Mouse (Mus musculus) A20 (cell line): Measurements from ENCODE around the gene Uggt2.
A peak's percentile ranks its signal among the peaks of the same experiment; 100 is the strongest.

Experiments used
- DNase-seq: peaks from one replicate; pipeline ENCODE4 v3.0.0-alpha.2; 2011; ENCODE audit warnings: low read depth, low spot score

The Uggt2 gene

DNA sequence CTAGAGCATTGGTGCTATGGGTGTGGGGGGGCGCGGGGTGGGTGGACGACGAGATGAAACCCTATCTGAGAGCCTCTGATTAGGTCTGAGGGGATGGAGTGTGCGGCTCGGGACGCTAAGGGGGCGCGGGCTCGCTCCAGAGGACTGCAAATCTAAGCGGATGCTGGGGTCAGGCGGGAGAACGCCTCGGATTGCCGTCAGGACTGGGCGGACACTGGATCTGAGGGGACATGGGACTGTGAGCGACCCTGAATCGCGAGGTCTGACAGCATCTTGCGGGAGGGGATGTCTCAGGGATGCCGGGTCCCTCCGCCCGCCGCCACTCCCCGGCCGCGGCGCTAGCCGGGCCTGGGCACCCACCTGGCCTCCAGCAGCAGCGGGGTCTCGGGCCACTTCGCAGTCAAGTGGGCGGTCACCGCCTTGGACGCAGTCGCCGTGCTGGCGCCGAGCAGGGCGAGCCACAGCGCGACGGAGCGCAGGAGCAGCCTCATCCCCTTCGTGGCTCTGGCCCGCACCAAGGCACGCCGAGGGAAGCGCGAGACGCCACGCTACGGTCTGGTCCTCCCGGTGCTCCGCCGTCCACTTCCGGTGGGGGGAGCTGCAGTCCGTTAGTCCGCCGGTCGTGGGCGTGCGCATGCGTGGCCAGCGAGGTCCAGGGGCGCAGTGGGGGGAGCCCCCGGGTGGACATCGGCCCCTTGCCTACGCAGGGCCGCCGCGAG, at the start of gene Uggt2:
Gene Uggt2, minus strand, starts transcription at position 580 of the 719 bp plus-strand sequence.
- no peak for DNase-seq

DNA sequence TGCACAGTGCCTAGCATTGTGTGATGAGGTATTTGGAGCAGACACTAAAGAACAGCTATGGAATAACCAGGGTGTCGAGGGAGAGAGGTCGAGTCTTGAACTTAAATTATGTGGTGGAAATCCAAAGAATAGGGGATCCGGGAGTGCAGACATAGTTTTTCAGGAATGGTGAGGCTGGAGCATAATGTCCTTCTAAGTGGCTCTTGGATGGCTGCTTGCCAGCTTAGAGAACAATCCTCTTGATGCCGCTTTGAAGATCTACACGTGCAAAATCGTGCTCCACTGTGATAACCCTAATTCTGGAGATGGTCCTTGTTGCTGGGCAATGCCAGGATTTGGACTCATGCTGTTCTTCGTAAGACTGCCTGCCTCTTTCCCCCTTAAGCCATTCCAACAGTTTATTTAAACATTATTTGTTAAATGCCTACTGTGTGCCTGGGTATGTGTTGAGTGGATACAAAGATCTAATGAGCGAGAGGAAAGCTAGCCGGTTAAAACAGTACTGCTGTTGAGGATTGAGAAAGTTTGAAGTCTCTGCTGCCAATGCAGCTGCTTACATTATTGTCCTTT, 40.2 kb upstream of the Uggt2 start:
- no peak for DNase-seq

DNA sequence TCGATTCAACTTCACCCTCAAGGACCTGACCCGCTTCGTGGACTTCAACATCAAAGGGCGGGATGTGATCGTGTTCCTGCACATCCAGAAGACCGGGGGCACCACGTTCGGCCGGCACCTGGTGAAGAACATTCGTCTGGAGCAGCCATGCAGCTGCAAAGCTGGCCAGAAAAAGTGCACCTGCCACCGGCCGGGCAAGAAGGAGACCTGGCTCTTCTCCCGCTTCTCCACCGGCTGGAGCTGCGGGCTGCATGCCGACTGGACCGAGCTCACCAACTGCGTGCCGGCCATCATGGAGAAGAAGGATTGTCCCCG, 39.5 kb upstream of the Uggt2 start:
- no peak for DNase-seq

DNA sequence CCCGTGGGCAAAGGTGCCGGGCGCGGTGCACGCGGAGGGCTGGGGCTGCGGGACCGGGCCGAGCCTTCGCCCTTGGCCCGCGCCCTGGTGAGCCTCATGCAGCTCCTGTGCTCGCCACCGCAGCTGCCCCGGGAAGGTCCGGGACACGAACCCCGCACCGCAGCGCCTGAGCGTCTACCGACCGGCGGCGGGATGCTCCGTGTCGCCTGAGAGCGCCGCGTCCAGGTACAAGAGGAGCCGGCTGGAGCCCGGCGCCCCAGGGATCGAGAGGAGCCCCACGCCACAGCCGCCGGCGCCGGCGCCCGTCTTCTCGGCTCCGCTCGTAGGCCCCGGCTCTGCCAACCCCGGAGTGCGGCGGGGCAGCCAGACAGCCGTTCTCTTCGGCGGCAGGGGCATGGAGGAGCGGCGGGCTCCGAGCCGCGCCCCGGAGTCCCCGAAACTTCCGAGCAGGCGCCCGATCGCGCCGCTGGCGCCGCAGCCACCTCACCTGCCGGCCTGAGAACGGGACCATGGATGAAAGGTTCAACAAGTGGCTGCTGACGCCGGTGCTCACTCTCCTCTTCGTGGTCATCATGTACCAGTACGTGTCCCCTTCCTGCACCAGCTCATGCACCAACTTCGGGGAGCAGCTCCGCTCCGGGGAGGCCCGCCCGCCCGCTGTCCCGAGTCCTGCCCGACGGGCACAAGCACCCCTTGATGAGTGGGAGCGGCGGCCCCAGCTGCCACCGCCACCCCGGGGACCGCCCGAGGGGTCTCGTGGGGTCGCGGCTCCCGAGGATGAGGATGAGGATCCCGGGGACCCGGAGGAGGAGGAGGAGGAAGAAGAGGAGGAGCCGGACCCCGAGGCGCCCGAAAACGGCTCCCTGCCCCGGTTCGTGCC, 38.9 kb upstream of the Uggt2 start, which contains the start of gene Hs6st3:
Gene Hs6st3, plus strand, starts transcription at position 436 of the 880 bp plus-strand sequence.
- DNase-seq: no peak

DNA sequence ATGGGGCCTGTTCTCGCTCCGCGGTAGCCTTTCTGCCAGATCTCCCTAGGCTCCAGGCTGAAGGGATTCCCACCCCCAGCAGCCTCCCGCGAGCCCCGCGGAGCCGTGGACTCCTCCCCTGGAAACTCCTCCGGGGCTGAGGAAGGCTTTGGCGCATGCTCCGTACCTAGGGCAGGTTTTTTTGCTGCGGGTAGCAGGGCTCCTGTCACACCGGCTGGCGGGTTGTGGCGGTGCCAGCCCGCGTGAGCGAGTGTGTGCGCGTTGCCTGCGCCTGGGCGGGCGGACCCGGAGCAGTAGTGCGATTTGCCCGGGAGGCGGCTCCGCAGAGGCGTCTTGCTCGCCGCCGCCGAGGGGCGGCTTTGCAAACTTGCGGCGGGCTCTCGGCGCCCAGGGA, 38.3 kb upstream of the Uggt2 start:
- no peak for DNase-seq

DNA sequence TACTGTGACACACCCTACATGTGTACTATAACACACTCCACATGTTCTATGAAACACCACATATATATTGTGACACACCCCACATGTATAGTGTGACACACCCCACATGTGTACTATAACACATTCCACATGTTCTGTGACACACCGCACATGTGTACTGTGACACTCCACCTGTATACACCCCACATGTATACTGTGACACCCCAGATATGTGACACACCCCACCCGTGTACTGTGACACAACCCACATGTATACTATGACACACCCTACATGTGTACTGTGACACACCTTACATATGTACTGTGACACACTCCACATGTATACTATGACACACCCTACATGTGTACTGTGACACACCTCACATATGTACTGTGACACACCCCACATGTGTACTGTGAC, 28.1 kb upstream of the Uggt2 start:
- no peak for DNase-seq

DNA sequence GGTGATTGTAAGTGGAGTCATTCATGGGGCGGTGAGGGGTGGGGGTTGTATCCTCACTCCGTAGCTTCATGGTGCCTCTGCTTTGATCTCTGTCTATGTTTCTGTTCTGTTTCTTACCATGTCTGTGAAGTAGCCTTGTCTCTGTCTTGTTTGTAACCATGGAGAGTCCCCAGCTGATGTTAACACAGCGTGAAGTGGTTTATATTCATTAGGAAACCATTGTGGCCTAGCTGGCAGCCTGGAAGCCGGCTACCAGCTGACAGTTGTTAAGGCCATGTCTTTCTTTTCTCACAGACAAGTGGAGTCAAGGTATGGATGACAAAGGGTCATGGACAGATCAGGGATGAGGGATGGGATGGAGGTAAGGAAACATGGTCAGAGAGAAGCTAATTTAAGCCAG, 26.6 kb upstream of the Uggt2 start:
- DNase-seq: no peak

DNA sequence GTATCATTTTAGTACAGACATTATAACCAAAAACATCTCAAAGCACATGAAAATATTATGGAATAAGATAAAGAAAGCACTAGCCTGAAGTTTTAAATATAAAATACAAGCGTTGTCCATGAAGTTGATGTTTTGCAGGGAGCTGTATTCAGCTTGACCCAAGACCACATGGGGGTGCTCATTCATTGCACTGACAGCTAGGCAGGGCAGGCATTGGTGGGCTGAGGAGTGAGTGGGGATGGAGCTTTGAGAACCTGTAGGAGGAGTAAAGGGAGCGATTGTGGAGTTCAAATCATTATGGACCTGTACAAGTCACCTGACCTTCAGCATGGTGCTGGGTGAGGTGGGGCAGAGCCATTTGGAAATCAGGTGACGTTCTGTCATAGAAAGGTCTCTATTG, 24.8 kb upstream of the Uggt2 start:
- DNase-seq: no peak

DNA sequence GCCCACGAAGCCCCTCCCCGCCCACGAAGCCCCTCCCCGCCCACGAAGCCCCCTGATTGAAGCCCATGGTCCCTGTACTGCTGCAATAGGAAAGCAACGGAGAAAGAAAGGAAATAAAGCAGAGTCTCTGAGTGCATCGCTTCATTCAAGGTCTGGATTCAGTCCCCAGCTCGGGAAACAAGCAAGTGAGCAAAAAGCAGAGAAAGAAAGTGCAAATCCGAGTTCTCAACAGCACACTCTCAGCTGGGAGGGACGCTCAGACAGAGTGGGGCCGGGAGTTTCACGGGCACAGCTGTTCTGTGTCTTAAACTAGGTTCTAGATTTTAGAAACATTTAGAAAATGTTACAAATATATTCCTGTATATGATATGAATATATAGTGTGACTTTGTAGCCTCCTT, 24.4 kb upstream of the Uggt2 start:
- DNase-seq: no peak

DNA sequence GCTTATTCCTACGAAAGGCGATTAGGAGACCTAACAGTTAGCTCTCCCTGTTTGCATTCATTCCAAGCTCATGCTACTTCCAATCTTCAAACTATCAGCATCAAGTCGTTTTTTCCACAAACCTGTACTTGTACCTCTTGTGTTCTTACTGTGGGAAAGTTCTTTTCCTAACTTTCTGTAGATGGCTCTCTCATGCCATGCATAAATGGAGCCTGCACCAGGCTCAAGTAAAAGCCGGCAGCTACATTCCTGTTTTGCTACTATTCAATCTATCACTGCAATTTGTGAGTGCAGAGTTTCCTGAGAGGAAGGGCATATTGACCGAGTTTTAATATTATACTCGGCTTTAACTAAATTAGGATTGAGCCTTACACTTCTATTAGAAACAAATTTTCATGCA, 13.3 kb upstream of the Uggt2 start:
- DNase-seq: no peak

- no peak for DNase-seq
These were observed 10.6 kb upstream of the Uggt2 start for GRCm38 (mm10) chr14:119109776-119110218.

- no peak for DNase-seq
These were observed 9.6 kb upstream of the Uggt2 start for GRCm38 (mm10) chr14:119108776-119109301.

DNA sequence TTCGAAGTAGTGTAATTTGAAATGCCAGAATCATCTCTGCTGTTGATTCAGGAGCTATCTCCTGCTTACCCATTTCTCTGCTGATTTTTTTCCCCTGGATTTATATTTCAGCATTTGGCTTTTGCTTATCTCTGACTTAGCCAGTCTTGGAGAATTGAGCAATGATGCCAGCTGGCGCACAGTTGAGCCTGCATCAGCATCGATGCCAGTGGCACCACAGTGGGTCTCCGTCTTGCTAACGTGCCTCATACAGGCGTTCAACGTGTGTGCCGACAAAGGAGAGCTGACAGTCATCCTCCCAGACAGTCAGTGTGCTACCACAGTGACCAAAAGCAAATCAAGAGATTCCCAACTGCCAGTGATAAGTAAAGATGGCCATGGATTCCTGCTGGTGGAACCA, 8.4 kb upstream of the Uggt2 start:
- DNase-seq: no peak

DNA sequence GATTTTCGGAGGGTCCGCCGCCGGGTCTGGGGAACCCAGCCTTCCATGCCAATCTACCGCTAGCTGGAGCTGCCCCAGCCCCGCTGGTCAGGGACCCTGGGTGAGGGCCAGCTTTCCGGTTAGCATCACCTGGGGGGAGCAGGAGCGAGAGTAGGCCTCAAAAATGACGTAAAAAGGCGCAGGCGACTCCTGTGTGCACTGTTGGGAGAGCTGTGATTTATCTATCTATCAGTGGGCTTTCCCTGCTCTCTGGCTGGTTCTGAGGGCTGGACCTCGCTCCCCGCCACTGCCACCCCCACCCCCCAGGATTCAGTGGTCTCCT, 301 bp upstream of the Uggt2 start:
- DNase-seq: no peak

- DNase-seq: no peak
These were observed 37.4 kb downstream of the Uggt2 start for GRCm38 (mm10) chr14:119061811-119062210.

DNA sequence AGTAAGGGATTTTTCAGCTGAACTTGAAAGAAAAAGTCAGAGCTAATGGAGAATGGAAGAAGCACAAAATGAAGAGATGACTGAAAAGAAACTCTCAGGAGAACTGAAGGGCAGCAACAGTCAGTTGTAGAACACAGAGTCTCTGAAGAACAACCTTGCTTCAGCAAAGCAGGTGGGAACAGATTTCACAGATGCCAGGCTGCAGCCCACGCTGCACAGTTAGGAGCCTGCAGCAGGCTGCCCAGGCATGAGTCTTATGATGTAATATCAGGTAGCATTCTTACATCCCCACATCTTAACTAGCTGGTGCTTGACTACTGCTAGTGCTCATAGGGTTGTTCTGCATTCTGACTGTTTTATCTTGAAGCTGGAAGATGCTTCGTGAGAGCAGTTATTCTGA, 38.5 kb downstream of the Uggt2 start:
- no peak for DNase-seq

GRCm38 (mm10) chr14:119057014-119057413, 42.2 kb downstream of the Uggt2 start:
- no peak for DNase-seq

GRCm38 (mm10) chr14:119052969-119053368, 46.3 kb downstream of the Uggt2 start:
- DNase-seq: no peak

DNA sequence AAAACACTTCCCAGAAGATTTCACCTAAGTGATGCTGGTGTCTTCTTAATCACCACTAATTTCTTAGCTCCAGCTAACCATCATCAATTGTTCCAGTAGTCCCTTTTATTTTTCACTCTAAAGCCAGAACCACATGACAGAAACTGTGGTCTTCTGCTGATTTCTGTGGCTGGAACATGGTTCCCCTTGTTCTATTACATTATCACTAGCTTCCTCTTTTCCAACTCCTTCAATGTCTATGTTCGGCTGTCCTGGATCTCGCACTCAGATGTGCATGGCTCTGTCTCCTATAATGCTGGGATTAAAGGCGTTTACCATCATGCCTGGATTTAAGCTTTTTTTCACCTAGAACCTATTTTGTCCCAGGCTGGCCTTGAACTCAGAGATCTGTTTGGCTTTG, 46.9 kb downstream of the Uggt2 start:
- no peak for DNase-seq

- no peak for DNase-seq
These were observed 55.5 kb downstream of the Uggt2 start for GRCm38 (mm10) chr14:119043765-119044164.

GRCm38 (mm10) chr14:119040253-119040652, 59.0 kb downstream of the Uggt2 start:
- peak; percentile 44 for DNase-seq

- DNase-seq: no peak
These were observed 61.5 kb downstream of the Uggt2 start for GRCm38 (mm10) chr14:119037755-119038154.
